In the genomic region with DNA sequence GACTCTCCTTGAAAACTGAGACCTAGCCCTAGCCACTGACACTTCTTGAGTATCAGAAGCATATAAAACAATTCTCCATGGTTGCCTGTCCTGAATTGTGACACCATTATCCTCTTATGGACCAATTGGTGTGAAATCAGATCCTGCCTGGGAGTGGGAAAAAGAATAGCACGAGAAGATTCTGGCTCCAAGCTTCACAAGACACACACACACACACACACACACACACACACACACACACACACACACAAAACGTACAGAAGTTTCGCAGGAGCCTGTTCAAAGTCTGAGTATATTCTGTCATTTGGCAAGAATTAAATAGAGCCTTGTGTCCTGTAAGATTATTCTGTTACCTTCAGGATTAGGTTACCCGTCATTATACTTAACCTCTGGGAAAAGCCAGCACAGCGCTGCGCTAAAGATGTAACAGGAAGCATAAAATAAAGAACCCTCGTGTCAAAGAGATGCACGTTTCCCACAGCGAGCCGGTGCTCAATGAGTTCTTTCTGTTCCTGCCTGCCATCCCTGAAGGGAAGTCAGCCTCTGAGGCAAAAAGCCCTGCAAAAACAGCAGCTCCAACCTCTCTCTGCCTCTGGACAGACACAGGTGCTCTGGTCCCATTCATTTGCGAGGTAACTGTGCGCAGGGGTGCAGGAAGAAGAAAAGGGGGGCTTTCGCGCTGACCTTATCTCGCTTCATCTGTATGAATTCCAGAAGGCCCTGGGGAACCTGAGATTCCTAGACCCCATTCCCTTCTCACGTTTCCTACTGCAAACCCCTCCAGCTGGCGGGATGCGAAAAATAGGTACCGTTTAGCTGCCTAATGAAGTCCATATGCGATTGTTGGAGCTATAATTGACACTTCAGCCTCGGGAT, we compare ENCODE assay signal across 11 mouse cellular contexts.
A peak's percentile ranks its signal among the peaks of the same experiment; 100 is the strongest.
DNase-seq lines count a peak whose midpoint lies in the region; ATAC-seq and TF ChIP-seq lines count a peak whose summit lies in the region.
"Had no signal": no experiment of that assay in that cellular context is flagged by ENCODE, and none has a peak within 500 bp of the region (broad histone marks: within the 10 kb centered on the region; RNA-seq: fewer than 3 reads in every experiment).

No protein-coding gene starts in this region.

- peaks cover 73% of the 10 kb centered on the region for H3K4me1 ChIP-seq in G1E (ENCODE audit: insufficient read depth, low read depth, low read length)
- peaks cover 16% of the 10 kb centered on the region for H3K4me1 ChIP-seq in midbrain, embryonic 15.5 days

- H3K9me3 ChIP-seq in G1E (replicated peaks): no peaks in the 10 kb centered on the region
- no peaks in the 10 kb centered on the region for H3K9me3 ChIP-seq in midbrain, embryonic 15.5 days
- H3K9me3 ChIP-seq: heart, embryonic 12.5 days had no signal

- ATAC-seq in G1E (ENCODE audit: extremely low read depth, insufficient number of reproducible peaks, low FRiP score, poor library complexity, severe bottlenecking): no peak
- no peak for ATAC-seq in midbrain, embryonic 15.5 days (replicated peaks)

- no peak overlapping the region for H3K27ac ChIP-seq in midbrain, embryonic 15.5 days
- no peak overlapping the region for H3K27ac ChIP-seq in left cerebral cortex, adult 2 months

- 0 out of 2 replicates have a peak overlapping the region, but pooled peaks have one; percentile 6 for H3K9ac ChIP-seq in midbrain, embryonic 15.5 days
- H3K9ac ChIP-seq: heart, embryonic 12.5 days had no signal

- H3K36me3 ChIP-seq in G1E (replicated peaks): no peaks in the 10 kb centered on the region
- no peaks in the 10 kb centered on the region for H3K36me3 ChIP-seq in midbrain, embryonic 15.5 days (replicated peaks)
- H3K36me3 ChIP-seq: heart, embryonic 12.5 days had no signal

- intact Hi-C loops in left cerebral cortex, adult 2 months (cut with DNase I): no loop called here

- TF ChIP-seq CTCF in G1E (IDR thresholded peaks at IDR 0.05; ENCODE audit: low read depth, low read length): no peak
- TF ChIP-seq CTCF in left cerebral cortex, adult 2 months (IDR thresholded peaks at IDR 0.05): no peak

- no peaks in the 10 kb centered on the region for H3K27me3 ChIP-seq in G1E (ENCODE audit: insufficient read depth, low read length)
- H3K27me3 ChIP-seq in midbrain, embryonic 15.5 days (replicated peaks): no peaks in the 10 kb centered on the region
- H3K27me3 ChIP-seq: heart, embryonic 12.5 days had no signal

- H3K4me2 ChIP-seq in midbrain, embryonic 15.5 days: peak overlapping the region; percentile 44
- H3K4me2 ChIP-seq: heart, embryonic 12.5 days had no signal

- 26% methylated on average over 21 of the region's 21 CpGs for WGBS in midbrain, embryonic 15.5 days

- peak overlapping the region; percentile 21; the same call in 1 of the 2 replicates for H3K4me3 ChIP-seq in G1E (ENCODE audit: low read depth, low read length)
- H3K4me3 ChIP-seq in midbrain, embryonic 15.5 days: peak overlapping the region; percentile 15; the same call in 1 of the 2 replicates
- H3K4me3 ChIP-seq in left cerebral cortex, adult 2 months: no peak overlapping the region
- H3K4me3 ChIP-seq: heart, embryonic 12.5 days had no signal

- no peak for DNase-seq in G1E (ENCODE audit: low spot score)
- peak; percentile 82 for DNase-seq in embryo, embryonic 10 days (ENCODE audit: low spot score)
- DNase-seq in hindlimb bud, embryonic 11.5 days (ENCODE audit: extremely low spot score, low read depth, low spot score): peak; percentile 85
- no peak for DNase-seq in retina, postnatal 1 day
- DNase-seq in left cerebral cortex, adult 2 months (ENCODE audit: extremely low spot score in 1 of 2, low spot score in 2 of 2): no peak
- DNase-seq in heart, adult 11 months: no peak
- DNase-seq in right cerebral cortex, postnatal 25 days: no peak
- DNase-seq: adrenal gland, postnatal 25 days; kidney, postnatal 4 days had no signal

Comparison
In these comparisons a context has a peak if more than half of its experiments do, and no peak if none do; other contexts are left out.
1. DNase-seq: peak in embryo, embryonic 10 days (single experiment) and hindlimb bud, embryonic 11.5 days (single experiment); none in G1E (single experiment), retina, postnatal 1 day (single experiment), left cerebral cortex, adult 2 months (0 of 2), heart, adult 11 months (single experiment) and right cerebral cortex, postnatal 25 days (single experiment).